Mouse (Mus musculus) heart, adult 11 months (tissue): ENCODE measurements around the gene Synrg.
A peak's percentile ranks its signal among the peaks of the same experiment; 100 is the strongest.

Experiments
- DNase-seq: peaks from one replicate; pipeline ENCODE4 v3.0.0; 2022

Gene Synrg

GRCm38 (mm10) chr11:83991701-83992100, 27.5 kb downstream of the Synrg start:
- DNase-seq, result no peak

- peak; percentile 86 for DNase-seq
Observed at GRCm38 (mm10) chr11:83993428-83993827, 29.2 kb downstream of the Synrg start.

- DNase-seq, result no peak
Observed at GRCm38 (mm10) chr11:83994481-83994880, 30.3 kb downstream of the Synrg start.

- no peak for DNase-seq
Observed at GRCm38 (mm10) chr11:83995535-83995950, 31.3 kb downstream of the Synrg start.

GRCm38 (mm10) chr11:83997171-83997868, 33.1 kb downstream of the Synrg start:
- DNase-seq, result no peak

GRCm38 (mm10) chr11:83998993-83999392, 34.8 kb downstream of the Synrg start:
- DNase-seq, result no peak

- no peak for DNase-seq
Observed at GRCm38 (mm10) chr11:83999411-83999915, 35.2 kb downstream of the Synrg start.

GRCm38 (mm10) chr11:84001257-84001656, 37.0 kb downstream of the Synrg start:
- no peak for DNase-seq

GRCm38 (mm10) chr11:84003986-84004385, 39.8 kb downstream of the Synrg start:
- DNase-seq, result no peak

- no peak for DNase-seq
Observed at GRCm38 (mm10) chr11:84009001-84009400, 44.8 kb downstream of the Synrg start.

- no peak for DNase-seq
Observed at GRCm38 (mm10) chr11:84010411-84010810, 46.2 kb downstream of the Synrg start.

GRCm38 (mm10) chr11:84011050-84011449, 46.8 kb downstream of the Synrg start:
- DNase-seq, result no peak

- DNase-seq, result no peak
Observed at GRCm38 (mm10) chr11:84011576-84011975, 47.3 kb downstream of the Synrg start.

GRCm38 (mm10) chr11:84013105-84013504, 48.9 kb downstream of the Synrg start:
- DNase-seq, result no peak

- no peak for DNase-seq
Observed at GRCm38 (mm10) chr11:84016147-84016809, 52.0 kb downstream of the Synrg start.

- DNase-seq, result no peak
Observed at GRCm38 (mm10) chr11:84016810-84017508, 52.7 kb downstream of the Synrg start.

- peak; percentile 79 for DNase-seq
Observed at GRCm38 (mm10) chr11:84027231-84027630, 63.0 kb downstream of the Synrg start.

- DNase-seq, result peak; percentile 98
Observed at GRCm38 (mm10) chr11:84028271-84029028, 64.2 kb downstream of the Synrg start.

- peak; percentile 90 for DNase-seq
Observed at GRCm38 (mm10) chr11:84031971-84032370, 67.7 kb downstream of the Synrg start.

- DNase-seq, result peak; percentile 87
Observed at GRCm38 (mm10) chr11:84032559-84032958, 68.3 kb downstream of the Synrg start.

- DNase-seq, result no peak
Observed at GRCm38 (mm10) chr11:84033671-84034070, 69.4 kb downstream of the Synrg start.

- DNase-seq, result peak; percentile 80
Observed at GRCm38 (mm10) chr11:84040621-84041020, 76.4 kb downstream of the Synrg start.
